Comparison of ENCODE assay signal across 9 mouse cellular contexts in genomic region chr5:112870729-112871128, GRCm38 (mm10). TPM values are rescaled to one million over a fixed set of nuclear protein-coding genes. Genes with fewer than 3 reads are reported as not detected.
DNase-seq lines count a peak whose midpoint lies in the region; ATAC-seq and TF ChIP-seq lines count a peak whose summit lies in the region.
"Had no signal": no experiment of that assay in that cellular context is flagged by ENCODE, and none has a peak within 500 bp of the region (broad histone marks: within the 10 kb centered on the region; RNA-seq: fewer than 3 reads in every experiment).

No protein-coding gene starts in this region.

- no peak overlapping the region for H3K4me2 ChIP-seq in kidney, embryonic 14.5 days (replicated peaks; ENCODE audit: low read depth, low read length)
- H3K4me2 ChIP-seq in lung, embryonic 14.5 days, result no peak overlapping the region

- peak; percentile 52 for ATAC-seq in frontal cortex, adult (ENCODE audit: low TSS enrichment)
- peak; percentile 36; the same call in 1 of the 2 replicates for ATAC-seq in kidney, embryonic 14.5 days (ENCODE audit: low FRiP score, low TSS enrichment)
- no peak for ATAC-seq in lung, embryonic 14.5 days (ENCODE audit: insufficient read depth)

- peak; percentile 44 to 66 for DNase-seq in urinary bladder, adult 18-20 months (ENCODE audit: low spot score in 2 of 2)
- DNase-seq in urinary bladder, postnatal 10 days (ENCODE audit: low spot score), result no peak
- peak; percentile 77 to 83 for DNase-seq in cerebellum, adult 18-20 months
- DNase-seq in lung, embryonic 14.5 days, result peak; percentile 90
- DNase-seq in retina, postnatal 7 days (ENCODE audit: low read depth, low spot score), result peak; percentile 61
- peak; percentile 78 for DNase-seq in urinary bladder, postnatal 14 days (ENCODE audit: low spot score)

- H3K27ac ChIP-seq in kidney, embryonic 14.5 days (ENCODE audit: low read depth, low read length), result no peak overlapping the region
- H3K27ac ChIP-seq in lung, embryonic 14.5 days (ENCODE audit: low read depth), result no peak overlapping the region

- H3K36me3 ChIP-seq in kidney, embryonic 14.5 days (ENCODE audit: control insufficient read depth, insufficient read depth, low read length), result no peaks in the 10 kb centered on the region
- no peaks in the 10 kb centered on the region for H3K36me3 ChIP-seq in lung, embryonic 14.5 days (ENCODE audit: insufficient read depth)

- H3K9ac ChIP-seq in kidney, embryonic 14.5 days (ENCODE audit: low read depth, low read length), result no peak overlapping the region
- H3K9ac ChIP-seq in lung, embryonic 14.5 days, result no peak overlapping the region

- H3K9me3 ChIP-seq in kidney, embryonic 14.5 days (ENCODE audit: control insufficient read depth, low read length), result no peaks in the 10 kb centered on the region
- no peaks in the 10 kb centered on the region for H3K9me3 ChIP-seq in lung, embryonic 14.5 days (ENCODE audit: low read depth, low read length)

- 20% methylated on average over 9 of the region's 9 CpGs for WGBS in kidney, embryonic 14.5 days
- 23% methylated on average over 9 of the region's 9 CpGs for WGBS in lung, embryonic 14.5 days

- peak; percentile 95 for TF ChIP-seq CTCF in lung, embryonic 14.5 days (IDR thresholded peaks at IDR 0.05; ENCODE audit: low read depth)

- no peaks in the 10 kb centered on the region for H3K27me3 ChIP-seq in kidney, embryonic 14.5 days (ENCODE audit: control insufficient read depth, insufficient read depth, low read length)
- no peaks in the 10 kb centered on the region for H3K27me3 ChIP-seq in lung, embryonic 14.5 days (ENCODE audit: insufficient read depth, low read length)

- no peaks in the 10 kb centered on the region for H3K4me1 ChIP-seq in kidney, embryonic 14.5 days (ENCODE audit: control insufficient read depth, insufficient read depth, low read length)
- H3K4me1 ChIP-seq in lung, embryonic 14.5 days (ENCODE audit: insufficient read depth), result no peaks in the 10 kb centered on the region

- no peak overlapping the region for H3K4me3 ChIP-seq in kidney, embryonic 14.5 days (ENCODE audit: low read length)
- H3K4me3 ChIP-seq in lung, embryonic 14.5 days (ENCODE audit: low read depth, low read length), result no peak overlapping the region
- H3K4me3 ChIP-seq: myocyte had no signal

RNA-seq across cellular contexts. Expression of gene Myo18b, which starts 25.4 kb away (rescaled TPM):
- 0.11 and 0.26 TPM in 2 replicates for polyA plus RNA-seq in kidney, embryonic 14.5 days (2014; fragmentation: Nextera tagmentation; extraction: Ambion mirVana)
- 0.70 and 0.80 TPM in 2 replicates for polyA plus RNA-seq in lung, embryonic 14.5 days (2014; fragmentation: Nextera tagmentation; extraction: Ambion mirVana)
